Mouse (Mus musculus) lung, embryonic 14.5 days (tissue): ENCODE measurements at regions not wholly inside any gene's neighbourhood (a gene's known extent, or its start where the extent isn't known, plus 50 kb on each side); places are given as distances from the start of the nearest gene placed in this dataset.
"Not testable (repeated sequence)": the region's sequence is repeated elsewhere in the genome, so short reads cannot be mapped to it uniquely, and the experiment has no call there.

ENCODE experiments used
- ATAC-seq: fragments of 200-750 bp; cut with Nextera tagmentation; 2 replicates; pipeline ENCODE4 v1.8.0; 2017; ENCODE audit warnings: mild to moderate bottlenecking, moderate TSS enrichment, moderate library complexity; ENCODE audit not compliant: insufficient read depth
- DNase-seq: peaks from one replicate; pipeline ENCODE4 v3.0.0-alpha.2; 2015
- H3K27ac ChIP-seq: fragments of 300-500 bp; sonication (generic); 2 replicates; pipeline ENCODE4 v1.5.1; 2014; ENCODE audit warnings: low read depth, mild to moderate bottlenecking, moderate library complexity
- H3K27me3 ChIP-seq: fragments of 300-500 bp; sonication (generic); 2 replicates; pipeline ENCODE4 v1.6.1; 2014; ENCODE audit warnings: low read length, control low read depth; ENCODE audit not compliant: insufficient read depth
- H3K36me3 ChIP-seq: fragments of 300-500 bp; sonication (generic); 2 replicates; pipeline ENCODE4 v1.6.1; 2014; ENCODE audit warnings: control low read depth; ENCODE audit not compliant: insufficient read depth
- H3K4me1 ChIP-seq: fragments of 300-500 bp; sonication (generic); 2 replicates; pipeline ENCODE4 v1.6.1; 2014; ENCODE audit warnings: antibody characterized with exemption, control low read depth; ENCODE audit not compliant: insufficient read depth
- H3K4me2 ChIP-seq: fragments of 300-500 bp; sonication (generic); 2 replicates; pipeline ENCODE4 v1.6.1; 2014; ENCODE audit warnings: mild to moderate bottlenecking
- H3K4me3 ChIP-seq: fragments of 300-500 bp; sonication (generic); 2 replicates; pipeline ENCODE4 v1.5.1; 2014; ENCODE audit warnings: low read depth, low read length
- H3K9ac ChIP-seq: fragments of 300-500 bp; sonication (generic); 2 replicates; pipeline ENCODE4 v1.6.1; 2014
- H3K9me3 ChIP-seq: fragments of 300-500 bp; sonication (generic); 2 replicates; pipeline ENCODE4 v1.6.1; 2016; ENCODE audit warnings: low read depth, low read length, control low read depth
- CTCF ChIP-seq: IDR thresholded peaks from 2 replicates; pipeline ENCODE4 v1.5.1; 2016; ENCODE audit warnings: antibody characterized with exemption, low read depth
- WGBS: fragments of 180-500 bp; shearing (Covaris S2); extraction: QIAGEN DNeasy Blood & Tissue Kit; methylation state at CpG from one replicate; pipeline ENCODE4 v1.1.7; 2014; 5-methylcytosine and 5-hydroxymethylcytosine counted together

GRCm38 (mm10) chr10:126299962-126300361, 334.0 kb downstream of the Lrig3 start:
- TF ChIP-seq CTCF: no peak
- no peaks in the 10 kb centered on the region for H3K9me3 ChIP-seq
- DNase-seq (no peak), ATAC-seq (no peak)
- H3K9ac ChIP-seq: no peak overlapping the region
- H3K4me1 ChIP-seq: no peaks in the 10 kb centered on the region
- no peak overlapping the region for H3K27ac ChIP-seq
- H3K27me3 ChIP-seq: no peaks in the 10 kb centered on the region
- 77% methylated on average over 1 of the region's 1 CpGs for WGBS
- no peak overlapping the region for H3K4me2 ChIP-seq
- H3K36me3 ChIP-seq: no peaks in the 10 kb centered on the region
- no peak overlapping the region for H3K4me3 ChIP-seq

GRCm38 (mm10) chr10:126298211-126298610, 332.2 kb downstream of the Lrig3 start:
- no peak for ATAC-seq
- DNase-seq: no peak
- Histone ChIP-seq H3K27me3 (no peaks in the 10 kb centered on the region), H3K27ac (no peak overlapping the region), H3K9ac (no peak overlapping the region), H3K36me3 (no peaks in the 10 kb centered on the region), H3K4me2 (no peak overlapping the region), H3K9me3 (no peaks in the 10 kb centered on the region), H3K4me3 (no peak overlapping the region), H3K4me1 (no peaks in the 10 kb centered on the region)
- WGBS: 56% methylated on average over 6 of the region's 6 CpGs
- no peak for TF ChIP-seq CTCF

- no peak overlapping the region for H3K27ac ChIP-seq
- no peak overlapping the region for H3K9ac ChIP-seq
- no peak for TF ChIP-seq CTCF
- no peak overlapping the region for H3K4me3 ChIP-seq
- no peaks in the 10 kb centered on the region for H3K4me1 ChIP-seq
- no peak overlapping the region for H3K4me2 ChIP-seq
- no peaks in the 10 kb centered on the region for H3K36me3 ChIP-seq
- WGBS: 53% methylated on average over 7 of the region's 7 CpGs
- no peak; the same call in 1 of the 2 replicates for ATAC-seq
- DNase-seq: peak; percentile 43
- H3K9me3 ChIP-seq: no peaks in the 10 kb centered on the region
- H3K27me3 ChIP-seq: no peaks in the 10 kb centered on the region
Measured at GRCm38 (mm10) chr10:126295853-126296252, 329.9 kb downstream of the Lrig3 start.

GRCm38 (mm10) chr10:126291765-126292164, 325.8 kb downstream of the Lrig3 start:
- no peaks in the 10 kb centered on the region for H3K9me3 ChIP-seq
- DNase-seq: peak; percentile 12
- no peak overlapping the region for H3K9ac ChIP-seq
- no peak for TF ChIP-seq CTCF
- no peak overlapping the region for H3K27ac ChIP-seq
- H3K4me3 ChIP-seq: no peak overlapping the region
- H3K4me1 ChIP-seq: no peaks in the 10 kb centered on the region
- H3K36me3 ChIP-seq: no peaks in the 10 kb centered on the region
- no peak for ATAC-seq
- no peak overlapping the region for H3K4me2 ChIP-seq
- H3K27me3 ChIP-seq: no peaks in the 10 kb centered on the region

GRCm38 (mm10) chr10:126285096-126285495, 319.1 kb downstream of the Lrig3 start:
- not testable (repeated sequence) for H3K9ac ChIP-seq
- ATAC-seq: peak; percentile 95
- DNase-seq: peak; percentile 63

GRCm38 (mm10) chr10:126270376-126270775, 304.4 kb downstream of the Lrig3 start:
- Histone ChIP-seq H3K9ac (no peak overlapping the region), H3K4me1 (no peaks in the 10 kb centered on the region), H3K4me3 (no peak overlapping the region), H3K4me2 (no peak overlapping the region), H3K9me3 (no peaks in the 10 kb centered on the region), H3K36me3 (no peaks in the 10 kb centered on the region), H3K27ac (no peak overlapping the region), H3K27me3 (no peaks in the 10 kb centered on the region)
- DNase-seq (no peak), ATAC-seq (no peak)
- WGBS: 88% methylated on average over 12 of the region's 12 CpGs
- no peak for TF ChIP-seq CTCF

More at GRCm38 (mm10) chr10:126285096-126285495, 319.1 kb downstream of the Lrig3 start:
- not testable (repeated sequence) for H3K36me3 ChIP-seq, H3K4me3 ChIP-seq, H3K27me3 ChIP-seq, H3K4me1 ChIP-seq, H3K27ac ChIP-seq, H3K9me3 ChIP-seq, H3K4me2 ChIP-seq
- WGBS: 54% methylated on average over 8 of the region's 13 CpGs

- 87% methylated on average over 2 of the region's 2 CpGs for WGBS
- no peak for ATAC-seq
- DNase-seq: no peak
- no peak overlapping the region for H3K9ac ChIP-seq
- H3K9me3 ChIP-seq: no peaks in the 10 kb centered on the region
- H3K27ac ChIP-seq: no peak overlapping the region
- H3K4me1 ChIP-seq: no peaks in the 10 kb centered on the region
- TF ChIP-seq CTCF: no peak
- H3K36me3 ChIP-seq: no peaks in the 10 kb centered on the region
- H3K4me2 ChIP-seq: no peak overlapping the region
- H3K27me3 ChIP-seq: no peaks in the 10 kb centered on the region
- H3K4me3 ChIP-seq: no peak overlapping the region
Measured at GRCm38 (mm10) chr10:126267321-126267998, 301.5 kb downstream of the Lrig3 start.
